Mouse (Mus musculus): ENCODE data around the gene Clspn.

DNA sequence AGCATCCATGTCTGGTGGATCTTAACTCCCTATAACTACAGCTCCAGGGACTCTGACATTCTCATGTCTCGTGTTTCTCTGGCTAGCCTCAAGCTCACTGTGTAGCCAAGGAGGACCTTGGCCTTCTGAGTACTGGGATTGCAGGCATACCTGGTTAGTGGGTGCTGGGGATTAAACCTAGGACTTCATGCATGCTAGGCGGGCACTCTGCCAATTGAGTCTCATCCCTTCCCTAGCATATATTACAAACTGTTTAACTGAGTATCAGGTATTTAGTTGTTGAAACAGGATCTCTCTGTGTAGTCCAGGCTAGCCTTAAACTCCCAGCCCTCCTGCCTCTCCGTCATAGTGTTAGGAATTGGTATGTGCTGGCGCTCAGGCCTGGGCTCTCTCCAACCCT, 10.5 kb downstream of the Clspn start:
- no peak for TF ChIP-seq CTCF (IDR thresholded peaks at IDR 0.05; ENCODE audit: low read depth, low read length)
- TF ChIP-seq GATA1 (IDR thresholded peaks at IDR 0.05; ENCODE audit: borderline replicate concordance, low read length): no peak
- TF ChIP-seq POLR2AphosphoS5 (IDR thresholded peaks at IDR 0.05; ENCODE audit: insufficient replicate concordance, low read depth, low read length): no peak
- no peak for TF ChIP-seq TAL1 (conservative IDR thresholded peaks at IDR 0.05; ENCODE audit: low read depth, low read length)

All from G1E (cell line).